Mouse (Mus musculus) heart, postnatal 0 days (tissue): ENCODE results near the gene Arpc5.
A peak's percentile ranks its signal among the peaks of the same experiment; 100 is the strongest.

Experiments used
- CTCF ChIP-seq: IDR thresholded peaks from 2 replicates; pipeline ENCODE4 v1.5.1; 2016; ENCODE audit warnings: antibody characterized with exemption, control low read depth, low read depth
- EP300 ChIP-seq: IDR thresholded peaks from 2 replicates; pipeline ENCODE4 v1.6.1; 2016; ENCODE audit warnings: antibody characterized with exemption, low read depth

GRCm38 (mm10) chr1:152817794-152818193, 51.5 kb downstream of the Arpc5 start:
- TF ChIP-seq CTCF (no peak), EP300 (peak; percentile 51; the same call in 1 of the 2 replicates)
